Mouse (Mus musculus) testis, postnatal 10 days (tissue): ENCODE measurements at regions not wholly inside any gene's neighbourhood (a gene's known extent, or its start where the extent isn't known, plus 50 kb on each side); places are given as distances from the start of the nearest gene placed in this dataset.

Experiments
- DNase-seq: peaks from one replicate; pipeline ENCODE4 v3.0.0; 2021; ENCODE audit warnings: low spot score

DNA sequence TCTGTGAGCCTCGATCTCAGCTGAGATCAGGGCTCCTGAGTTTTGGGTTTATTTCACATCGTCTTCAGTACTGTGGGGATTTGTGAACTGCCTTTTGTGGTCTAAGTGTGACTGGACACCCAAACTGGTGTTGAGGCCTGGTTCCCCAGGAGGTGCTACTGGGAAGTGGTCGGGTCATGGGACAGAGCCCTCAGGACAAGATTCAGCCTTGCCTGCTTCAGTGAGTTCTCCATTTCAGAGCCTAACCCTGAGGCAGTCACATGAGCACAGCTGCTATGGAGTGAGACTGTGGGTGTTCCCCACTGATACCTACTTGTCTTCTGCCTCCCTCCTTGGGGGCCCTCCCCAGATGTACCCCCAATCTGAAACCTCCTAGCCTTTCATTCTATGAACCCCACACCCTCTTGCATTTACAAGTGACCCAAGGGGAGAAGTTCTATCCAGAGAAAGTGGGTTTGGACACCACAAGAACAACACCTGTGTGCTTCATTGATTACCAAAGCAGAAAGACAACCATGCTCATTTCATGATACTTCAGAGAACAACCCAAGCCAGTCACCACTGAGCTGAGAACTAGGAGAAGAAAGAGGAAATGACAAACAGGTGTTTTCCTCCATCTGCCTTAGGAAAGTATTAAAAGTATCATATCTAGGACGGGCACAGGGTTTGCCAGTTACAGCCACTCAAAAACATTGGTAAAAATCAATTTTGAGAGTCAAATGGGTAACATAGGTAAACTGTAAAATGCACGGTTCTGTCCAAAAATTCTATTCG lies 255.8 kb downstream of the Tle3 start:
- DNase-seq: no peak

DNA sequence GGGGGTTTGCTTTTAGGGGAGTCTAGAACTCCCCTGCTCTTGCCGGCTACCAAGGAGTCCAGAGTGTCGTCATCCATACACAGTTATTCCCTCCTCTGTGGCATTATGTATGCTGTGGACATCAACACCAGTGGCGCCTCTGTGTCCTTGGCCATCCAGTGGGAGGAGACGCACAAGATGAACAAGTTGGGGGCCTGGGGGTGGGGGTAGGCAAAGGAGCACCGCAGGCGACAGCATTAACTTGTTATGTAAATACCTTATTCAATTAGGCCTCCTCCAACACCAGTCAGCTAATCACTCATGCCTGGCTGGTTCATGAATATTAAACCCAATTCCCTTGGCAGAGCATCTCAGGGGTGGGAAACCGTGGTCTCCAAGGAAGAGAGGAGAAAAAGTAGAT lies 250.8 kb downstream of the Tle3 start:
- no peak for DNase-seq

DNA sequence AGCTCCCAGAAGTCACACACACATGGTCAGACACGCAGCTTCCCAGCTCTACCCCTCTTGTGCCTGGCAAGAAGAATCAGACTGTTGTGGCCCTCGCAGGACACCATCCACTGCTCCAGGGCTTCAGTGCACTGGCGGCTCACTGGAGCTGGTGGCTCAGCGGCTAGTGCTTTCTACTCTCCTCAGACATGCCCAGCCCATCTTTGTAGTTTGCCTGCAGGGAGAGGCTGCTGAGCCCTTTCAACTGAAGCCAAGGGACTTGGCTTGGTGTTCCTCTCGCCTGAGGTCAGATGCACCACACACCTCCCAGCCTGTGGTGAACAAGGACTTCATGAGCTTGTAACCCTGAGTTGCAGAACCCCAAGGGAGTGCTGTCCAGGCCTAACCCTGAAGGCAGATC lies 249.8 kb downstream of the Tle3 start:
- DNase-seq: no peak

DNA sequence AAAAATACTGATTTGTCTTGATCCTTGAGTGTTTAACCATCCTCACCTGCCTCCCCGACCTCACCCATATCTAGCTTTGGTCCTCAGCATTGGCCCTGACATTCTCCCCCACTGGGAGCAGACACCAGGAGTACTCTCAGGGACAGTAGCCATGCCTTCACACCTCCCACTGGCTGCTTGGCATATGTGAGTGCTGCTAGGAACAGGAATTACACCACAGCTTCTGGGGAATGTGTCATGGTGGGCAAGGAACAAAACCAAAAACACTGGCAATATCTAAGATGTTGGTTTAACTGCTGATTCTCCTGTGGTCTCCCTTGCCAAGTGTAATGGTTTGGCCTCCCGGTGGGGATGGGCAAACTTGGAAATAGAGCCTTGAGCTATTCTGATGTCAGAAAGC lies 248.6 kb downstream of the Tle3 start:
- no peak for DNase-seq

DNA sequence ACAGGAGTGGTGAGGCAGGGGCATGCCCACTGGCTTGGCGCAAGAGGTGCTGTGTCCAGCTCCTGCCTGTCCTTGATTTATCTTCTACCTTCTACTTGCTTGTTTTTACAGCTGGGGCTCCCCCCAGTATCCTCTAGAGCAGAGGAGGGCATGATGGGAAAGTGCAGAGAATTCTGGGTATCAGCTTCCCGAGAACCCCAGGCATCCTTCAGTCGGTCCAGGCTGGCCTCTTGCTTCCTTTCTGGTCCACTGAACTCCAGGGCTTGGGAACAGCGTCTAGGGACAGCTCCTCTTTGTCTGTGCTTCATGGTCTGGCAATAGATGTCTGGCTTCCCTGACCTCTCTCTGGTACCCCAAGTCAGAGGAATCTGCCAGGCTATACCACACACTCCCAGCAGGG lies 247.9 kb downstream of the Tle3 start:
- no peak for DNase-seq

DNA sequence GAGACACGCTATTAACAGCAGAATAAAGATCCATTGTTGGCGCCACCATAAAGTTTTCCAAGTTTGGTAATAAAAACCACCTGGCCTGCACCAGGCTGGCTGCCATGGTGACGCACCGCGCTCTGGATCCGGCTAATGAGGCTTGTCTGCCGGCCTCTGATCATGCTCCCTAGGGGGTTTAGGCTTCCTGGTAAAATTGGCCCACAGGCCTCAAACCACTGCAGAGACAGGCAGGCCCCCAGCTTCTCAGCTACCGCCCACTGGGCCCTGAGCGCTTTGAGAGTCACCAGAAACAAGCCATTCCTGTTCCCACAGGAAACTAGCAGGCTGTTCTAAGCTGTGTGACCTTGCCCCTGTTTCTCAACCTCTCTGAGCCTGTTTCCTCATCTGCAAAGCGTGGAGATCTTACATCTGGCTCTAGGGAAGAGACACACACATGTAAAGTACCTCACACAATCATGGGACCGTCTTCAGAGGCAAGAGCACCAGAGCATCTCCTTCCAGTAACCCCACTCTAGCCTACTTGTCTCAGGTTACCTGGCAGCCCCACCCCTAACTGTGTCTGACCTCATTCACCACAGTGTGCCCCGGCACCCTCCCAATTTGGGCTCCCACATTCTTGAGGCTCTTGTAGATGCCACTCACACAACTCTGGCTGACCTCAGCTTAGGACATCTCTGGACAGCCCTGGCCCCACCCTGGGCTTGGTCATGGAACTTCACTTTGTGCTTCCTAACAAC lies 246.5 kb downstream of the Tle3 start:
- DNase-seq: no peak

DNA sequence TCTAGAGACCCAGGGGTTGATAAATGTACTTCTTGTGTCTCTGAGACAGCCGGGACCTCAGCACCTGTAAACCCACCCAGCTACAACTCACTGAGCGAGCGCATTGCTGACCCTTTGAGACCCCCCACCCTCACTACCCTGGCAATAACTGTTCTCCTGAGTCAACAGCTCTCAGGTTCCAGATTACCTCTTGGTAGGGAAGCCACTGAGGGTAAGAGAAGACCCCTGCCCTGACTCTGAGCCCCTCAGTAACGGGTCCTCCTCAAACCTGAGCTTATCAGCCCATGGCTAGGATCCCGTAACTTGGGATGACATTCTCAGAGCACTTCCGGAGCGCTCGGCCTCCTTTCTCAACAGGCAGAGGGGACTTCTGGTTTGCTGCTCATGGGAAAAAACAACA lies 245.8 kb downstream of the Tle3 start:
- DNase-seq: no peak

DNA sequence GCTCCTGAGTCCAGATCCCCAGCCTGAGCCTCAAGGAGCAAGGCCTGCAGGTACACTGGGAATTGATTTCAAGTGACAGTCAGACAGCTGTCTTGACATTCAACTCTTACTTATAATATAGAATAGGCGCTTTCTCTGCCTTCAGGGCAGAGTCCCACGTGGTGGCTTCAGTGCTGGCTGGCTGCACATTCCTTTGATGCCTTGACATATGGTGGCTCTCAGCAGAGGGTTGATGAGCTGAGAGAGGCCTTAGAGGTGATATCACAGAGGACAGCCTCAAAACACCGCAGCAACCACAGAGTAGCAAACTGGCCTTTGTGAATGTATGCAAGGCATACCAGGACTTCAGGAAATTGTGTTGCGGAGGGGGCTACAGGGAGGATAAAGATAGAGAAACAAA lies 243.4 kb downstream of the Tle3 start:
- no peak for DNase-seq

DNA sequence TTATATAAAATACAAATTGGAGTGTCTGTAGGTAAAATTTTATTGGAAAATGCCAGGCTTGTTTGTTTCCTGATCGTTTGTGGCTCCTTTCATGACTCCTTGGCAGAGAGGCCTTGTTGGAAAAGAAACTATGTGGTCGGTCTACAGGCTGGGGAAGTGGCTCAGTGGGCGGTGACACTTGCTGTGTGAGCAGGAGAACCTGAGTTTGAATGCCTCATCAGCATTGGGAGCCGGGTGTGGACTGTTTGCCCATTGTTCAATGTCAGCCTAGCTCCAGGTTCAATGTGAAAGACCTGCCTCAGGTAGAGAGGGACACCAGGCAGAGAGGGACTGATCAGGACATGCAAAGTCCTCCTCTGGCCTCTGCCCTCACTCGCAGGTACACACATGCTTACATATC lies 235.4 kb downstream of the Tle3 start:
- no peak for DNase-seq

DNA sequence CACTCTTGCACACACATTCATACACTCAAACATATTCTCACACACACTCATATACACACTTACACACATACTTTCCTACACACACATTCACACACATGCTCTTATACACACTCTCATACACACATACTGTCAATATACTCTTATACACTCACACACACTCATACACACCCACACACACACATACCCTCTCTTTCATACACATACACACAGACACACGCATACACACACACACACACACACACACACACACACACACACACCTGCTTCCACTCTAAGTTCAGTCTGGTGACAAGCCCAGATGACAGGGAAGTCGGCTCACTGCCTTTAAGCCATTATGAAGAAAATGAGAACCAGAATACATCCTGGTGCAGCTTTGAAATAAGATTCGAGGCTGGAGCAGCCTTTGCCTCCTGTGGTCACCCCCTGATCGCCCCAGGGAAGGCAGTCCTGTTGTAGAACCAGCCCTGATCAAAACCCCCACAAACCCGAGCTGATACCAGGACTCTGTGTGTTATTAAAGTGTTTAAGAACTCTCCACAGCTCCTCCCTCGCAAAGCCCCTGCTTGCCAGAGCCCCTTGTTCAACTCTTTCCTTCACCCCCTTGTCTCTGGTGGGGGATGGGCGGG lies 230.3 kb downstream of the Tle3 start:
- no peak for DNase-seq

DNA sequence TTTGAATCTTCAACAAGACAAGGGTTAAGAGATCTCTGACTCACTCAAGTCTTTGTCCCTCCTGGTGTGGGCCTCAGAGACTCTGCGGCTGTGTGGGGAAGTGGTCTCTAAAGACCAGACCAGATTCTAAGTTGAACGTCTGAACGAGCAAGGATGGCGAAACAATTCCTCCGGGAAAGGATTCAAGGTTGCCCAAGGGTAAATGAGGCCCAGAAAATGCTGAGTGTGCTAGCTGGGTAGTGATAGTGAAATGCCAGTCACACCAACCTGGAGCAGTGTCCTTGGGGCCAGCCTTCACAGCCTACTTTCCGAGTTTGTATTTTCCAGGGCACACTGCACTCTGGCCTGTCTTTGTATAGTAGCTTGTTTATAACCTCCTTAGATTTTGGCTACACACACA lies 229.7 kb downstream of the Tle3 start:
- no peak for DNase-seq

DNA sequence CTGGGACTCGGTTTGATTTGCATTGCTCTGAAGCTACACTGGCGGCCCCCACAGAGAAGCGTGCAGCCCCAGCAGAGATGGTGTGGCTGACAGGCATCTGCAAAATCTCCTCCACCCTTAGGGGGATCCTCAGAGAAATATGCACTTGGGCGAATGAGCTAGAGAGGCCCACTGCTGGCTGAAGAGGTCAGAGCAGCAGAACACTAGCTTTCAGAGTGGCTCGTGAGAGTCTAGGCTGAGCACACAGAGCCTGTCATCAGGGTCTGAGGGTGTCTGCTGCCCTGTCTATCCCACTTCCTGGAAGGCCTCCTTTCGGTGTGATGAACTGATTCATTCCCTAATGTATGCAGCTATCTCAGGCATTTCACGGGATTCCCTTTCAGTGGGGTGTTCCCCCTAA lies 225.1 kb downstream of the Tle3 start:
- no peak for DNase-seq

DNA sequence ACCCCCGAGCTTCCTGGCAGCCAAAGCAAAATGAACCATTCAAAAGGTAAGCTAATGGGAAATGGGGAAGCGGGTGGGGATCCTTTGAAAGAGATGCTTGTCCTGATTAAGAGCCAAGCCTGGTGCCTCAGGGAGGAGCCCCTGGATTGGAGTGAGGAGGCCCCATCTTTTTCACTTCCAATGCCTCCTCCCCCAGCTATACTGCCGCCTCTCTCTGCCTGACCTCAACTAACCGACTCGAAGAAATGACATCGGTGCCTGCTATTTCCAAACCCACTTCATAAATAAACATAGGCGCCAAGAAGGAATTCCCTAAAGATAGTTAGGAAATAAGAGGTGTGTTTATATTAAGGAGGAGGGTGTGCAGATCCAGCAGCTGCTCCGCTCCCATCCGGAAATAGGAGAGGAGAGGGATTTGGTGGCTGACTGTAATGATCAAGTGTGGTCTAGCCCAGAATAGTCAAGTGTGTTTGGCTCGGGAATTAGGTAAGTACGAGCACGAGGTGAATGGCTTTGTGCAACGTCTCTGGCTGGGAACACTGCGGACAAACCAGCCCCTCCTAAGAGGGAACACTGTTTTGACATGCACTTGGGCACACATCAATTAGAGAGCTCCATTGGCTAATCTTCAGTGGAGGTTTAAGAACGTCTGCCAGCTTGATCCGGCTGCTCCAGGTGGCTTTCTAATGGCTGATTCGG lies 224.4 kb downstream of the Tle3 start:
- DNase-seq: no peak

DNA sequence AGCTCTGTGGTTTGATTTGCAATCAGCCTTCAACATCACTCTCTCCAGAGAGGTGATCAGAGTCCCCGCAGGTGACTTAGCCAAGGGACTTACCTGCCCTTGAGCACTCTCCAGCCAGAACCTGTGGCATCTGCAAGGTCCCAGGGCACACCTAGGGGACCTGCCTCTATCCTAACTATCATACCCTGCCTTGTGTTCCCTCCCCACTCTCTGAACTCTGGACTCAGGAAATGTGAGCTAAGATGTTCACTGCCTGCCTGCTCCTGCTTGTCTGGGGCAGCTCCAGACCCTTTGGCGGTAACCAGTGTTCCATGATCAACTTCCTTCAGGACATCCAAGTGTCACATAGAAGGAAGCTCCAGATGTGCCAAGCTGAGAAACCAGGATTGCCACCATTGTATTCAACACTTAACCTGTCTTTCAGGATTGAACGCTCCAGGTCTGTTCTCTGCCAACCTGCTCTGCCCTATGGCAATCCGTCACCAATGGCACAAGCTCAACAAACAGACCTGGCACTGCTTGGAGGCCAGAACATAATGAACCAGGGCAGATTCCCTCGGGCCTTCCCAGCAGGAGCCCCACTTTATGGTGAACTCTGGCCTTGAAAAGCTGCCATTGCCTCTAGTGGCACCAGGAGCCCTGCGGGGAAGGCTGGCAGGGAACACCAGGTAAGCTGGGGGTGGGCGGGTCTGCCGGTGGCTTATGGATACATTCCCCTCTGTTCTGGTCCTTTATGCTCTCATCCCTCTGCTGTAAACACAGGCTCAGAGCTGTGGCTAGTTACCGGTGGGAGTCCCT lies 223.2 kb downstream of the Tle3 start:
- DNase-seq: no peak

DNA sequence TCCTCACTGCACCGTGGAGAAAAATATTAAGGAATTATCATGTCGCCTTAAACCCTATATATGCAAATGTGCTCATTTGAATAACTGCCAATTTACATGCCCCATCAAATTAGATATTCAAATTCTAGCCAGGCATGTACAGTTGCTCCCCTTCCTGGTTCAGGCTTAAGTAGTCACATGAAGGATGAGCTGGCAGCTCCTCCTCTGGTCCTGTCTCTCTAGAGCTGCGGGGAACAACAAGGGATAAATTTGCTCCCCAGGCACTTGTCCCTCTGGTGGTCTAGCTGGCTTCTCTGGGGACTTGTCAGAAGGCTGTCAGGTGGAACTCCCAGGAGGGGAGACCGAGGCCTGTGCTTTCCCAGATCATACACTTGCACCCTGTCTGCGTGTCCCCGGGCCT lies 221.8 kb downstream of the Tle3 start:
- DNase-seq: no peak

DNA sequence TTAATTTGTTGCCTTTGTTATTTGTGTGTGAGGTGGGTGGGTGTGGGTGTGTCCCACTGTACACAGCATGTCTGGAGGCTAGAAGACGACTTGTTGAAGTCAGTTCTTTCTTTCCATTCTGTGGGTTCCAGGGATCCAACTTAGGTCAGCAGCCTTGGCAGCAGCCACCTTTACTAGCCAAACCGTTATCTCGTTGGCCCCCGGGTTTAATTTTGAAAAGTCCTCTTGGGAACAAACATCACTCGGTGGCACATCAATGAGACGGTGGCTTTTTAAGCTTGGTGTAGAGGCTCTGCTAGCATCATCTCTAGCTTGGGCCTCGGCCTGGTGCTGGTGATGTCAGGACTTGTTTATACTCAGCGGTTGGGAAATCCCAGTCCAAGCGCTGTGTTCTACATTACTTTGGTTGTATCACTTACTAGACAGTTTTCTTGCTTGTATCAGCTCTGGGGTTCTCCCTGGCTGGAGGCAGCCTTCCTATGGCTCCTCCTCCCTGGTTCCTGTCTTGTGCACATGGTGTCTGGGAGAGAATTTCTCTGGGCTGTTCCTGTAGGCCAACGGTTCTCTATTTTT lies 217.6 kb downstream of the Tle3 start:
- no peak for DNase-seq

DNA sequence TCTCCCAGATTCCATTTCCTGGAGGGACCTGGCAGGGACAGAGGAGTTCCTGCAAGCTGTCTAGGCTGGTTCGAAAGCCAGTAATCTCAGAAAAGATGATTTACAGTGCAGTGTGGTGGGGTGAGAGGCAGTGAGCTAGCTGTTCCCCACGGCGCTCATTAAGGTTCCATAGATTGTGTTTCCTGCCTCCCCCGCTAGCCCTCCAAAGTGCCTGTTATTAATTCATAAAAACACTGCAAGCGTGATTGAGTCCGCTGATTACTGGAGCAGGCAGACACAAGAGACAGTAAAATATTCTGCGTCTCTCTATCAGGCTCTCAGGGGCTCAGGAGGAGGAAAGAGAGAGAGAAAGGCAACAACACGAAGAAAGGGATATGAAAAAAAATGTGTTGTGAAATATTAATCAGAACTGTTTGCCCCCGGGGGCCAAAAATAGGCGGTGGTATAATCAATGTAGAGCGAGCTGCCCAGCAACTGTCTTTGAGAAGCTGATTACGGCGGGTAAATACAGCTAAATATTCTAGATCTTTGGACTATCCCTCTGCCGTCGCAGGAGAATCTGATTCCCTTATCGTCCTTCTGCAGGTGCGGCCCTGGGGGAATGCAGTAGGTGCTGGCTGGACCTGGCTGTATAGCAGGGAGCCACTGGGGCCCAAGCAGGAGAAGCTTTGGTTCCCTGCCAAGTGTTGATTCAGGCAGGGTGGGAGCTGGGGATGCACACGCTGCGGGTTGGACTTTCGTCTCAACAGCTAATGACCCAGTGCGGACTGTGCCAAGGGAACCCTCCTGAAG lies 211.3 kb downstream of the Tle3 start:
- no peak for DNase-seq

DNA sequence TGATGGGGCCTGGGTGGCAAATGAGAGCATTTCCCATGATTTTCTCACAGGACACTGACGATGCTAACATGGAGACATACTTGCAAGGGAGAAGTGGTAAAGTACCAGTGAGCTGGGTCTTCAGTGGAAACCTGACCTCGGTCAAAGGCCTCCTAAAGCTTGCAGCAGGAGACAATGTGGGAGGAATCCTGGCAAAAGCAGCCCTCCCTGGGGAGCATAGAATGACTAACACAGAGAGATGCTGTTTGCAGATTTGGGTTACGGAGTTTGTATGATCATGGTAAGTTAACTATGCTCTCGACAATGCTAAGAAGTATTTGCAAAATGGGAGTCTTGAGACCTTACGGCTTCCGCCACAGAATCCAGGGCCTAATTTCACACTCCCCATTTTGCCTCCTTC lies 208.9 kb downstream of the Tle3 start:
- DNase-seq: no peak

DNA sequence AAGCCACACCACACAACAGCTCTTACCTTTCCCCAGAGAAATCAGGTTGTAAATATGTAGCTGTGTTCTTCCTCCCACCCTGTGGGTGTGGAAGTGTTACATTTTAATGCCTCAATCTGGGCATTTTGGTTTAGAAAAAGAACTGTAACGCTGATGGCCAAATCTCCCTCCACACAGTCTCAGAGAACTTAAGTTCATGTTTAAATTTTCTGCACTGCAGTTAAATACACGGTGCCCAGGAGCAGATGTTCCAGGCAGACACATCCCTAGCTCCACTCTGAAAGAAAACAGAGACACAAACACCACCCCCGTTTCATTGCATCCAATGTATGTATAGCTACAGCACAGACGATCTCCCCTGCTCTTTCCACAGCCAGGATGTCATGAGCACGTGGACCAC lies 206.1 kb downstream of the Tle3 start:
- DNase-seq: no peak

DNA sequence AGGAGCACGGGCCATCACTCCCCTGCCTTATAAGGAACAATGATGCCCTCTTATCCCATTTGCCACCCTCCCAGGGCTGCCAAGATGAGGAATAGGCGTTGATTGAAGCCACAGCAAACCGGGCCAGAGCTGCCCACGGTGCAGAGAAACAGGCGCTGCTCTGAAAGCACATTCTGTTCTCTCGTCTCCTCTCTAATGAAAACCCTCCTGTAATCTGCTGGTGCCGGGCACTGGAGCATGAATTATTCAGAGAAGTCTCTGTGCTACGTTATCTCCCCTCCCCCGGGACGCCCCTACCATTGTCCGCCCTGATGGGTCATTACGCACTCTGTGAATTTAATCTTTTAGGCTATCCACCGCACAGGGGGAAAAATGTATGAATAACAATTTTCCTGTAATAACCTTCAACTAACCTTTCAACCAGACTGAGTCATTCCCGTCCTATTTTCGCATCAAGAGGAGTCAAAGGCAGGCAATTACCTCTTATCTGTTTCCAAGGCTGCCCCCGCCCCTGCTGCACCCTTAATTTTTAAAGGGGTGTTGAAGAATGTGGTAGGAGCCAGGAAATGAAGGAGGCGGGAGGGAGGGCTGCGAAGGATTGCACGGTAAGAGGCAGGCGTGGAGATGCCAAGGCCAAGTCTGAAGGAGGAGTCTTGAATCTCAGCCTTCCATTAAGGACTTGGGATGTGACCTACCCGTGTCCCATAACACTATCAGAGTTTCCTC lies 201.6 kb downstream of the Tle3 start:
- DNase-seq: peak; percentile 76
